In the genomic region with DNA sequence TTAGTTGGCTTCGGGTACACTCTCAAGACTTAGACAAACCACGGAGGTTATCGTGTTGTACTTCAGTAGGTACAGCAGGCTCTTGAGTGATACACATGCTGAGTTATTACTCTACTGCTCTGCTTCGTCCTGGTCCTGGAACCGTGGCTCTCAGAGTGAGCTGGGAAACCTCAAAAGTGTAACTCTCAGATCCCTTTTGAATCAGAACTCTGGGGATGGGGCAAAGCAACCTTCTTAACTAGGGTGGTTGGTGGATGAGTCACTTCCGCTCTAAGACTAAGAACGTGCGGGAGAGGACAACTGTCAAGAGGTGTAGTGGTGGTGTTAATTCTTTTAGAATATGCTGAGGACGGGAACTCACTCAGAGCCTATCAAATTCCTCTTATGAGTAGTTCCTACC, we compare ENCODE assay signal across 18 mouse cellular contexts.
"Had no signal": no experiment of that assay in that cellular context is flagged by ENCODE, and none has a peak within 500 bp of the region (broad histone marks: within the 10 kb centered on the region; RNA-seq: fewer than 3 reads in every experiment).

No protein-coding gene starts in this region.

- H3K4me2 ChIP-seq: limb, embryonic 13.5 days; liver, embryonic 13.5 days; midbrain, embryonic 12.5 days; midbrain, embryonic 15.5 days; neural tube, embryonic 12.5 days; stomach, embryonic 15.5 days had no signal

- H3K4me3 ChIP-seq: limb, embryonic 10.5 days; limb, embryonic 13.5 days; liver, embryonic 13.5 days; midbrain, embryonic 12.5 days; midbrain, embryonic 15.5 days; neural tube, embryonic 12.5 days; stomach, embryonic 15.5 days had no signal

- DNase-seq: kidney, postnatal 14 days; kidney, postnatal 4 days; layer of hippocampus, adult 9-11 months; liver, embryonic 13.5 days; lung, adult 2 months; lung, postnatal 14 days; lung, postnatal 4 days; retina, postnatal 1 day; right cerebral cortex, postnatal 25 days; spleen, adult 18-20 months; thymus, adult 18-20 months; thymus, postnatal 36 days had no signal

- H3K36me3 ChIP-seq: limb, embryonic 10.5 days; limb, embryonic 13.5 days; liver, embryonic 13.5 days; midbrain, embryonic 12.5 days; midbrain, embryonic 15.5 days; neural tube, embryonic 12.5 days; stomach, embryonic 15.5 days had no signal

- H3K9ac ChIP-seq: limb, embryonic 13.5 days; liver, embryonic 13.5 days; midbrain, embryonic 12.5 days; midbrain, embryonic 15.5 days; neural tube, embryonic 12.5 days; stomach, embryonic 15.5 days had no signal

- H3K9me3 ChIP-seq: limb, embryonic 10.5 days; limb, embryonic 13.5 days; liver, embryonic 13.5 days; midbrain, embryonic 12.5 days; midbrain, embryonic 15.5 days; neural tube, embryonic 12.5 days; stomach, embryonic 15.5 days had no signal

- H3K4me1 ChIP-seq: limb, embryonic 10.5 days; liver, embryonic 13.5 days; midbrain, embryonic 12.5 days; midbrain, embryonic 15.5 days; neural tube, embryonic 12.5 days; stomach, embryonic 15.5 days had no signal

- H3K27me3 ChIP-seq: liver, embryonic 13.5 days; midbrain, embryonic 12.5 days; midbrain, embryonic 15.5 days; neural tube, embryonic 12.5 days; stomach, embryonic 15.5 days had no signal

- H3K27ac ChIP-seq: limb, embryonic 10.5 days; limb, embryonic 13.5 days; liver, embryonic 13.5 days; midbrain, embryonic 12.5 days; midbrain, embryonic 15.5 days; neural tube, embryonic 12.5 days; stomach, embryonic 15.5 days had no signal

- ATAC-seq: midbrain, embryonic 15.5 days had no signal
